ENCODE assay signal across 32 mouse cellular contexts in genomic region chr3:114343714-114344113, GRCm38 (mm10).
A peak's percentile ranks its signal among the peaks of the same experiment; 100 is the strongest.
DNase-seq lines count a peak whose midpoint lies in the region; ATAC-seq lines count a peak whose summit lies in the region.
"Had no signal": no experiment of that assay in that cellular context is flagged by ENCODE, and none has a peak within 500 bp of the region (broad histone marks: within the 10 kb centered on the region; RNA-seq: fewer than 3 reads in every experiment).

No protein-coding gene starts in this region.

- no peaks in the 10 kb centered on the region for H3K27me3 ChIP-seq in forebrain, embryonic 13.5 days
- no peaks in the 10 kb centered on the region for H3K27me3 ChIP-seq in forebrain, embryonic 10.5 days (ENCODE audit: poor library complexity, severe bottlenecking)
- H3K27me3 ChIP-seq: hindbrain, embryonic 12.5 days; intestine, embryonic 15.5 days; limb, embryonic 12.5 days; lung, embryonic 15.5 days; neural tube, embryonic 12.5 days; Patski had no signal

- no peak overlapping the region for H3K27ac ChIP-seq in forebrain, embryonic 13.5 days
- no peak overlapping the region for H3K27ac ChIP-seq in forebrain, embryonic 10.5 days
- H3K27ac ChIP-seq: hindbrain, embryonic 12.5 days; hindbrain, postnatal 0 days; intestine, embryonic 15.5 days; left cerebral cortex, adult 2 months; limb, embryonic 12.5 days; lung, embryonic 15.5 days; neural tube, embryonic 12.5 days; stomach, postnatal 0 days had no signal

- DNase-seq in forebrain, embryonic 10.5 days (ENCODE audit: extremely low spot score, low spot score): no peak
- DNase-seq in layer of hippocampus, adult 11-12 months (ENCODE audit: low spot score): peak; percentile 12
- no peak for DNase-seq in layer of hippocampus, postnatal 10 days (ENCODE audit: low spot score in 2 of 2)
- DNase-seq in layer of hippocampus, adult 8-10 months (ENCODE audit: low spot score in 2 of 2): peak; percentile 14 to 18
- no peak for DNase-seq in gastrocnemius, adult 18-20 months (ENCODE audit: low spot score)
- DNase-seq in B cell, adult 2 months: no peak
- DNase-seq: adrenal gland, postnatal 25 days; cerebellum, adult 8-10 months; cerebellum, postnatal 25 days; gastrocnemius, postnatal 25 days; heart, adult 11 months; heart, postnatal 36 days; kidney, adult 2 months; lung, postnatal 36 days; right cerebral cortex, adult 18-20 months; right cerebral cortex, postnatal 4 days; thymus, adult 2 months; thymus, postnatal 4 days had no signal

- H3K4me3 ChIP-seq in forebrain, embryonic 13.5 days: no peak overlapping the region
- H3K4me3 ChIP-seq in forebrain, embryonic 10.5 days: no peak overlapping the region
- H3K4me3 ChIP-seq: hindbrain, embryonic 12.5 days; intestine, embryonic 15.5 days; left cerebral cortex, adult 2 months; limb, embryonic 12.5 days; lung, embryonic 15.5 days; myocyte; neural tube, embryonic 12.5 days had no signal

- no peaks in the 10 kb centered on the region for H3K36me3 ChIP-seq in forebrain, embryonic 13.5 days (ENCODE audit: poor library complexity, severe bottlenecking)
- no peaks in the 10 kb centered on the region for H3K36me3 ChIP-seq in forebrain, embryonic 10.5 days (replicated peaks)
- H3K36me3 ChIP-seq: hindbrain, embryonic 12.5 days; intestine, embryonic 15.5 days; limb, embryonic 12.5 days; lung, embryonic 15.5 days; neural tube, embryonic 12.5 days had no signal

- no peaks in the 10 kb centered on the region for H3K4me1 ChIP-seq in forebrain, embryonic 13.5 days
- H3K4me1 ChIP-seq in forebrain, embryonic 10.5 days: no peaks in the 10 kb centered on the region
- H3K4me1 ChIP-seq: hindbrain, embryonic 12.5 days; intestine, embryonic 15.5 days; limb, embryonic 12.5 days; lung, embryonic 15.5 days; neural tube, embryonic 12.5 days had no signal

- ATAC-seq in forebrain, embryonic 13.5 days: peak; percentile 81; the same call in 1 of the 2 replicates
- ATAC-seq: hindbrain, postnatal 0 days; intestine, embryonic 15.5 days; midbrain, embryonic 16.5 days; Patski had no signal

- H3K9ac ChIP-seq in forebrain, embryonic 13.5 days: no peak overlapping the region
- H3K9ac ChIP-seq: hindbrain, embryonic 12.5 days; intestine, embryonic 15.5 days; limb, embryonic 12.5 days; lung, embryonic 15.5 days; neural tube, embryonic 12.5 days had no signal

- 93% methylated on average over 2 of the region's 2 CpGs for WGBS in forebrain, embryonic 13.5 days
- WGBS in forebrain, embryonic 10.5 days: 96% methylated on average over 2 of the region's 2 CpGs

- H3K4me2 ChIP-seq in forebrain, embryonic 13.5 days: no peak overlapping the region
- H3K4me2 ChIP-seq: heart, embryonic 11.5 days; hindbrain, embryonic 12.5 days; intestine, embryonic 15.5 days; limb, embryonic 12.5 days; lung, embryonic 15.5 days; midbrain, embryonic 11.5 days; neural tube, embryonic 12.5 days had no signal

- no peaks in the 10 kb centered on the region for H3K9me3 ChIP-seq in forebrain, embryonic 13.5 days (replicated peaks)
- no peaks in the 10 kb centered on the region for H3K9me3 ChIP-seq in forebrain, embryonic 10.5 days
- H3K9me3 ChIP-seq: hindbrain, embryonic 12.5 days; intestine, embryonic 15.5 days; limb, embryonic 12.5 days; lung, embryonic 15.5 days; neural tube, embryonic 12.5 days had no signal

Comparison
In these comparisons a context has a peak if more than half of its experiments do, and no peak if none do; other contexts are left out.
1. DNase-seq: peak in layer of hippocampus, adult 11-12 months (single experiment) and layer of hippocampus, adult 8-10 months (2 of 2); none in forebrain, embryonic 10.5 days (single experiment), layer of hippocampus, postnatal 10 days (0 of 2), gastrocnemius, adult 18-20 months (single experiment) and B cell, adult 2 months (0 of 2).